In genomic region chr17:27152976-27153723, GRCm38 (mm10) we compare ENCODE assay signal across 9 mouse cellular contexts. TPM values are rescaled to one million over a fixed set of nuclear protein-coding genes. Genes with fewer than 3 reads are reported as not detected.
A peak's percentile ranks its signal among the peaks of the same experiment; 100 is the strongest.
DNase-seq lines count a peak whose midpoint lies in the region; ATAC-seq and TF ChIP-seq lines count a peak whose summit lies in the region.
"Had no signal": no experiment of that assay in that cellular context is flagged by ENCODE, and none has a peak within 500 bp of the region (broad histone marks: within the 10 kb centered on the region; RNA-seq: fewer than 3 reads in every experiment).

No protein-coding gene starts in this region.

- no peak overlapping the region for H3K4me3 ChIP-seq in kidney, adult 2 months (ENCODE audit: insufficient read depth, low read depth, low read length)
- H3K4me3 ChIP-seq in embryonic fibroblast, embryonic 13.5 days (ENCODE audit: insufficient read depth, low read length), result no peak overlapping the region
- H3K4me3 ChIP-seq in liver, postnatal 0 days (ENCODE audit: low read depth, low read length), result no peak overlapping the region
- H3K4me3 ChIP-seq: midbrain, embryonic 15.5 days had no signal

- TF ChIP-seq POLR2A in kidney, adult 2 months (IDR thresholded peaks at IDR 0.05; ENCODE audit: low read depth, low read length), result no peak
- no peak for TF ChIP-seq POLR2A in embryonic fibroblast, embryonic 13.5 days (IDR thresholded peaks at IDR 0.05; ENCODE audit: low read depth, low read length)

- H3K36me3 ChIP-seq in kidney, adult 2 months (ENCODE audit: control insufficient read depth, insufficient read depth, low read length), result no peaks in the 10 kb centered on the region
- H3K36me3 ChIP-seq in liver, postnatal 0 days (replicated peaks; ENCODE audit: insufficient read depth, low read length), result no peaks in the 10 kb centered on the region
- H3K36me3 ChIP-seq: midbrain, embryonic 15.5 days had no signal

- H3K4me1 ChIP-seq in kidney, adult 2 months (ENCODE audit: control insufficient read depth, insufficient read depth, low read length), result no peaks in the 10 kb centered on the region
- peaks cover 8% of the 10 kb centered on the region for H3K4me1 ChIP-seq in embryonic fibroblast, embryonic 13.5 days (ENCODE audit: control insufficient read depth, insufficient read depth, low read length)
- H3K4me1 ChIP-seq in liver, postnatal 0 days (ENCODE audit: insufficient read depth), result peaks cover 16% of the 10 kb centered on the region

- TF ChIP-seq EP300 in liver, postnatal 0 days (IDR thresholded peaks at IDR 0.05; ENCODE audit: low read depth), result peak; percentile 99

- H3K9me3 ChIP-seq in liver, postnatal 0 days (ENCODE audit: low read length), result no peaks in the 10 kb centered on the region
- H3K9me3 ChIP-seq: midbrain, embryonic 15.5 days had no signal

- intact Hi-C loops in left cerebral cortex, postnatal 36 days (cut with DNase I), result no loop called here

- no peak overlapping the region for H3K9ac ChIP-seq in liver, postnatal 0 days (replicated peaks)
- H3K9ac ChIP-seq: midbrain, embryonic 15.5 days had no signal

- WGBS in kidney, adult 2 months, result 59% methylated on average over 8 of the region's 8 CpGs
- WGBS in liver, postnatal 0 days (ENCODE audit: insufficient replicate concordance), result 37% methylated on average over 8 of the region's 8 CpGs

- peak overlapping the region; percentile 26; the same call in 1 of the 2 replicates for H3K4me2 ChIP-seq in liver, postnatal 0 days (ENCODE audit: low read depth, low read length)
- H3K4me2 ChIP-seq: midbrain, embryonic 15.5 days had no signal

- no peak for TF ChIP-seq CTCF in kidney, adult 2 months (conservative IDR thresholded peaks at IDR 0.05; ENCODE audit: insufficient read depth, insufficient read length, low read depth, low read length)
- TF ChIP-seq CTCF in embryonic fibroblast, embryonic 13.5 days (IDR thresholded peaks at IDR 0.05; ENCODE audit: borderline replicate concordance, insufficient read depth, low read length), result no peak
- no peak for TF ChIP-seq CTCF in liver, postnatal 0 days (IDR thresholded peaks at IDR 0.05; ENCODE audit: low read depth)

- no peaks in the 10 kb centered on the region for H3K27me3 ChIP-seq in kidney, adult 2 months (replicated peaks; ENCODE audit: control insufficient read depth, insufficient read depth, low read length)
- no peaks in the 10 kb centered on the region for H3K27me3 ChIP-seq in liver, postnatal 0 days (ENCODE audit: insufficient read depth, low read length)
- H3K27me3 ChIP-seq: midbrain, embryonic 15.5 days had no signal

- H3K27ac ChIP-seq in kidney, adult 2 months (ENCODE audit: insufficient read depth, low read depth, low read length), result 0 out of 2 replicates have a peak overlapping the region, but pooled peaks have one; percentile 12
- peak overlapping the region; percentile 65 for H3K27ac ChIP-seq in embryonic fibroblast, embryonic 13.5 days (ENCODE audit: insufficient read depth, low read length)
- peak overlapping the region; percentile 76 for H3K27ac ChIP-seq in liver, postnatal 0 days (ENCODE audit: low read depth)
- H3K27ac ChIP-seq: midbrain, embryonic 15.5 days had no signal

- ATAC-seq in liver, postnatal 0 days, result peak; percentile 96
- ATAC-seq: midbrain, embryonic 15.5 days had no signal

- DNase-seq in kidney, adult 2 months, result no peak
- DNase-seq in kidney, adult 8-10 months, result no peak
- peak; percentile 43 for DNase-seq in ZHBTc4 (ENCODE audit: low read depth, low spot score)
- DNase-seq in liver, postnatal 0 days, result peak; percentile 66
- DNase-seq in left cerebral cortex, postnatal 36 days (ENCODE audit: low spot score in 2 of 2), result no peak
- no peak for DNase-seq in cerebellum, adult 18-20 months
- no peak for DNase-seq in layer of hippocampus, postnatal 25 days (ENCODE audit: extremely low spot score in 1 of 2, low spot score in 1 of 2)

RNA-seq across cellular contexts. Expression of gene Ip6k3, which starts 14.4 kb away (rescaled TPM):
- polyA plus RNA-seq in kidney, adult 2 months (2012; rRNA removed), result 0.79 and 1.1 TPM in 2 replicates
- not detected in 2 replicates for polyA plus RNA-seq in embryonic fibroblast, embryonic 13.5 days (2011; ENCODE audit: insufficient read length, low read depth, missing spikeins)
- polyA plus RNA-seq in liver, postnatal 0 days (2015; fragmentation: Nextera tagmentation; extraction: Ambion mirVana), result 0.06 and 0.34 TPM in 2 replicates
- total RNA-seq in left cerebral cortex, postnatal 36 days (2021), result under 1 TPM; 0.23 to 0.81 TPM
- total RNA-seq in layer of hippocampus, postnatal 25 days (2021), result under 1 TPM; 0.21 to 0.30 TPM

RNA-seq across cellular contexts. Expression of gene Uqcc2, which starts 19.4 kb away (rescaled TPM):
- polyA plus RNA-seq in kidney, adult 2 months (2012; rRNA removed), result 208 and 218 TPM in 2 replicates
- 148 and 168 TPM in 2 replicates for polyA plus RNA-seq in embryonic fibroblast, embryonic 13.5 days (2011; ENCODE audit: insufficient read length, low read depth, missing spikeins)
- polyA plus RNA-seq in liver, postnatal 0 days (2015; fragmentation: Nextera tagmentation; extraction: Ambion mirVana), result 101 and 107 TPM in 2 replicates
- total RNA-seq in left cerebral cortex, postnatal 36 days (2021), result 100 to 1,000 TPM; 230 to 254 TPM
- 100 to 1,000 TPM; 199 to 213 TPM for total RNA-seq in layer of hippocampus, postnatal 25 days (2021)

RNA-seq across cellular contexts. Expression of gene Lemd2, which starts 51.1 kb away (rescaled TPM):
- polyA plus RNA-seq in kidney, adult 2 months (2012; rRNA removed), result 48.4 and 64.4 TPM in 2 replicates
- polyA plus RNA-seq in embryonic fibroblast, embryonic 13.5 days (2011; ENCODE audit: insufficient read length, low read depth, missing spikeins), result 48.7 and 54.5 TPM in 2 replicates
- polyA plus RNA-seq in liver, postnatal 0 days (2015; fragmentation: Nextera tagmentation; extraction: Ambion mirVana), result 4.7 and 5.2 TPM in 2 replicates
- 10 to 100 TPM; 41.6 to 44.2 TPM for total RNA-seq in left cerebral cortex, postnatal 36 days (2021)
- 10 to 100 TPM; 39.7 to 46.2 TPM for total RNA-seq in layer of hippocampus, postnatal 25 days (2021)

Comparison
In these comparisons a context has a peak if more than half of its experiments do, and no peak if none do; other contexts are left out.
1. DNase-seq: peak in ZHBTc4 (single experiment) and liver, postnatal 0 days (single experiment); none in kidney, adult 2 months (single experiment), kidney, adult 8-10 months (0 of 2), left cerebral cortex, postnatal 36 days (0 of 2), cerebellum, adult 18-20 months (0 of 2) and layer of hippocampus, postnatal 25 days (0 of 2).
2. H3K27ac ChIP-seq: peak in every context shown above with its lines; median percentile 76 in liver, postnatal 0 days; 65 in embryonic fibroblast, embryonic 13.5 days; 12 in kidney, adult 2 months.